Mouse (Mus musculus): ENCODE results near the gene Nova2. TPM values are rescaled to one million over a fixed set of nuclear protein-coding genes. Genes with fewer than 3 reads are reported as not detected.

Nova2 gene
- polyA plus RNA-seq, 1 experiment from 2014 or later = 3.9 TPM

- peak overlapping the region; percentile 98 for H3K4me3 ChIP-seq
- WGBS = 9% methylated on average over 12 of the region's 12 CpGs
Observed at GRCm38 (mm10) chr7:19006476-19006875, 80.8 kb downstream of the Nova2 start.

GRCm38 (mm10) chr7:19007026-19007977, 81.6 kb downstream of the Nova2 start:
- H3K36me3 ChIP-seq = peaks cover 32% of the 10 kb centered on the region
- 75% methylated on average over 13 of the region's 13 CpGs for WGBS
- no peak for DNase-seq (ENCODE audit: low spot score)
- H3K27me3 ChIP-seq (ENCODE audit: low read depth, poor library complexity, severe bottlenecking) = no peaks in the 10 kb centered on the region
- no peak overlapping the region for H3K27ac ChIP-seq (replicated peaks)
- H3K4me3 ChIP-seq = peak overlapping the region; percentile 98; the same call in 1 of the 2 replicates
- H3K4me1 ChIP-seq = peaks cover 59% of the 10 kb centered on the region
- no peaks in the 10 kb centered on the region for H3K9me3 ChIP-seq (replicated peaks)

More at GRCm38 (mm10) chr7:19006476-19006875, 80.8 kb downstream of the Nova2 start:
- peak; percentile 85 for DNase-seq (ENCODE audit: low spot score)
- Histone ChIP-seq H3K27me3 (ENCODE audit: low read depth, poor library complexity, severe bottlenecking) (no peaks in the 10 kb centered on the region), H3K9me3 (replicated peaks) (no peaks in the 10 kb centered on the region), H3K4me1 (peaks cover 58% of the 10 kb centered on the region), H3K27ac (replicated peaks) (no peak overlapping the region), H3K36me3 (peaks cover 32% of the 10 kb centered on the region)

- H3K4me1 ChIP-seq = peaks cover 42% of the 10 kb centered on the region
- no peak overlapping the region for H3K4me3 ChIP-seq
- 85% methylated on average over 7 of the region's 7 CpGs for WGBS
- peaks cover 23% of the 10 kb centered on the region for H3K36me3 ChIP-seq
- H3K9me3 ChIP-seq (replicated peaks) = no peaks in the 10 kb centered on the region
- H3K27me3 ChIP-seq (ENCODE audit: low read depth, poor library complexity, severe bottlenecking) = 0 out of 2 replicates have a peak, but pooled peaks cover 11% of the 10 kb centered on the region
- DNase-seq (ENCODE audit: low spot score) = no peak
- no peak overlapping the region for H3K27ac ChIP-seq (replicated peaks)
Observed at GRCm38 (mm10) chr7:19010581-19010980, 84.9 kb downstream of the Nova2 start.

DNA sequence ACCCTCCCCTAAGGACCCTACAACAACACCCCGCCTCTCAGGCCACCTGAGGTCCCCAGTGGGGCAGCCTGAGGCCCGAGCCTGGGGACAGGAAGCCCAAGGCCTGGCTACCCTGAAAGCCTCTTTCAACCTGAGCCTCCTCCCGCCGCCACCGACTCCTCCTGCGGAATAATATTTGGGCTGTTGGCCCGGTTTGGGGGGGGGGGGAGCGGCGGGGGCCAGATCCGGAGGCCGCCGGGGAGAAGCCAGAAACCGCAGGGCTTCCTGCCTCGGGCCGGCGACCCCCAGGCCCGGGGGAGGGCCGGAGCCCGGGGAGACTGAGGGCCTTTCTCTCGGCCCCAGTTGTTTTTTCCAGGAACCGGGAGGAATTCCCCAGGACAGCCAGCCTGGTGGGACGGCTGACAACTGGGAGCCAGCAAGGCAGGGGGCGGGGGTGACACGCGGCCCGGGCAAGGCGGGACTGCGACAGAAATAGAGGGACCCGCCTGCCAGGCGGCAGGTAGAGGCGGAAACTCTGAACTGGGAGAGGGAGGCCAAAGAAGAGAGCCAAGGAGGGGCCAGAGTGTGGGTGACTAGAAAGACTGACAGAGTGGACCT, 86.4 kb downstream of the Nova2 start:
- Histone ChIP-seq H3K27me3 (ENCODE audit: low read depth, poor library complexity, severe bottlenecking) (0 out of 2 replicates have a peak, but pooled peaks cover 11% of the 10 kb centered on the region), H3K4me3 (peak overlapping the region; percentile 52), H3K4me1 (peaks cover 27% of the 10 kb centered on the region), H3K36me3 (peaks cover 9% of the 10 kb centered on the region), H3K27ac (replicated peaks) (peak overlapping the region; percentile 86), H3K9me3 (replicated peaks) (no peaks in the 10 kb centered on the region)
- 3% methylated on average over 29 of the region's 31 CpGs for WGBS
- peak; percentile 45 for DNase-seq (ENCODE audit: low spot score)

DNA sequence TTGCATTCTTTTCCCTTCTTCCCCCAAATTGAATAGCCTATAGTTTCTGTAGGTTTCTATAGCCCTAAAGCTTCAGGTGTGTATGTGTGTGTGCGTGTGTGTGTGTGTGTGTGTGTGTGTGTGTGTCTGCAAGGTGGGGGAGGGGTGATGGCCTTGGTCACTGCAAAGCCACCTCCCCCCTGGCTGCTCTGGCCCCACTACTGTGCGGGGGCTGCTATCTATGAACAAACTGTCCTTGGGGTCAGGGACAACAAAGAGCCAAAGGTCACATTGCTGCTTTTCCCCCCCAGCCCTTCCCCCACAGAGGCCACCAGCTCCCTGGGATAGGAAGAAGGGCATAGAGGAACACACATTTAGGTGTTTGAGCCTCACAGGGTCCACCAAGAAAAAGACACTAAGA, 87.2 kb downstream of the Nova2 start:
- Histone ChIP-seq H3K27ac (replicated peaks) (no peak overlapping the region), H3K4me1 (peaks cover 20% of the 10 kb centered on the region)
- 56% methylated on average over 2 of the region's 2 CpGs for WGBS

GRCm38 (mm10) chr7:19014452-19014851, 88.8 kb downstream of the Nova2 start:
- no peak for DNase-seq (ENCODE audit: low spot score)
- H3K9me3 ChIP-seq (replicated peaks) = no peaks in the 10 kb centered on the region
- H3K27ac ChIP-seq (replicated peaks) = no peak overlapping the region

More for the DNA sequence above, 87.2 kb downstream of the Nova2 start:
- H3K9me3 ChIP-seq (replicated peaks) = no peaks in the 10 kb centered on the region
- H3K36me3 ChIP-seq = peaks cover 2% of the 10 kb centered on the region; the same call in 1 of the 2 replicates
- H3K4me3 ChIP-seq = no peak overlapping the region
- 0 out of 2 replicates have a peak, but pooled peaks cover 11% of the 10 kb centered on the region for H3K27me3 ChIP-seq (ENCODE audit: low read depth, poor library complexity, severe bottlenecking)
- DNase-seq (ENCODE audit: low spot score) = no peak

More at GRCm38 (mm10) chr7:19014452-19014851, 88.8 kb downstream of the Nova2 start:
- WGBS = 67% methylated on average over 15 of the region's 15 CpGs
- Histone ChIP-seq H3K27me3 (ENCODE audit: low read depth, poor library complexity, severe bottlenecking) (0 out of 2 replicates have a peak, but pooled peaks cover 11% of the 10 kb centered on the region), H3K4me1 (peaks cover 20% of the 10 kb centered on the region), H3K36me3 (no peaks in the 10 kb centered on the region), H3K4me3 (no peak overlapping the region)

Other genes starting within 250 kb of the Nova2 start
- gene Psg20, start 239.7 kb upstream of the Nova2 start, polyA plus RNA-seq (2016; fragmentation: Nextera tagmentation; extraction: Ambion mirVana) = not detected in 2 replicates
- not detected in 2 replicates for gene Psg22, start 207.8 kb upstream of the Nova2 start, polyA plus RNA-seq (2016; fragmentation: Nextera tagmentation; extraction: Ambion mirVana)
- not detected in 2 replicates for gene Psg19, start 127.4 kb upstream of the Nova2 start, polyA plus RNA-seq (2016; fragmentation: Nextera tagmentation; extraction: Ambion mirVana)
- gene Psg17, start 104.3 kb upstream of the Nova2 start, polyA plus RNA-seq (2016; fragmentation: Nextera tagmentation; extraction: Ambion mirVana) = not detected in 2 replicates
- 0.14 and 0.30 TPM in 2 replicates for gene Mill2, start 85.9 kb upstream of the Nova2 start, polyA plus RNA-seq (2016; fragmentation: Nextera tagmentation; extraction: Ambion mirVana)
- gene Pglyrp1, start 54.6 kb upstream of the Nova2 start, polyA plus RNA-seq (2016; fragmentation: Nextera tagmentation; extraction: Ambion mirVana) = 1.6 and 1.7 TPM in 2 replicates
- gene Ccdc61, start 15.5 kb upstream of the Nova2 start, polyA plus RNA-seq (2016; fragmentation: Nextera tagmentation; extraction: Ambion mirVana) = 38.5 and 38.7 TPM in 2 replicates
- 0.07 and 0.16 TPM in 2 replicates for gene Nanos2, start 61.5 kb downstream of the Nova2 start, polyA plus RNA-seq (2016; fragmentation: Nextera tagmentation; extraction: Ambion mirVana)
- gene Mypop, start 65.4 kb downstream of the Nova2 start, polyA plus RNA-seq (2016; fragmentation: Nextera tagmentation; extraction: Ambion mirVana) = 4.0 and 4.1 TPM in 2 replicates
- 21.4 and 23.5 TPM in 2 replicates for gene Irf2bp1, start 78.2 kb downstream of the Nova2 start, polyA plus RNA-seq (2016; fragmentation: Nextera tagmentation; extraction: Ambion mirVana)
- gene Foxa3, start 97.7 kb downstream of the Nova2 start, polyA plus RNA-seq (2016; fragmentation: Nextera tagmentation; extraction: Ambion mirVana) = 0.09 TPM in 1 of 2 replicates, not detected in the other
- 40.3 and 45.7 TPM in 2 replicates for gene Sympk, start 98.5 kb downstream of the Nova2 start, polyA plus RNA-seq (2016; fragmentation: Nextera tagmentation; extraction: Ambion mirVana)
- gene Rsph6a, start 128.8 kb downstream of the Nova2 start, polyA plus RNA-seq (2016; fragmentation: Nextera tagmentation; extraction: Ambion mirVana) = not detected in 2 replicates
- 17.3 and 18.0 TPM in 2 replicates for gene Dmwd, start 150.3 kb downstream of the Nova2 start, polyA plus RNA-seq (2016; fragmentation: Nextera tagmentation; extraction: Ambion mirVana)
- 8.2 and 8.8 TPM in 2 replicates for gene Dmpk, start 158.0 kb downstream of the Nova2 start, polyA plus RNA-seq (2016; fragmentation: Nextera tagmentation; extraction: Ambion mirVana)
- gene Six5, start 168.7 kb downstream of the Nova2 start, polyA plus RNA-seq (2016; fragmentation: Nextera tagmentation; extraction: Ambion mirVana) = 7.2 and 8.0 TPM in 2 replicates
- 1.1 TPM in 2 replicates for gene Gm4969, start 192.5 kb downstream of the Nova2 start, polyA plus RNA-seq (2016; fragmentation: Nextera tagmentation; extraction: Ambion mirVana)
- 17.6 and 19.4 TPM in 2 replicates for gene Fbxo46, start 194.0 kb downstream of the Nova2 start, polyA plus RNA-seq (2016; fragmentation: Nextera tagmentation; extraction: Ambion mirVana)
- gene Qpctl, start 223.4 kb downstream of the Nova2 start, polyA plus RNA-seq (2016; fragmentation: Nextera tagmentation; extraction: Ambion mirVana) = 17.0 and 21.2 TPM in 2 replicates
- gene Snrpd2, start 223.8 kb downstream of the Nova2 start, polyA plus RNA-seq (2016; fragmentation: Nextera tagmentation; extraction: Ambion mirVana) = 168 and 180 TPM in 2 replicates
- 0.60 and 1.5 TPM in 2 replicates for gene Gipr, start 240.2 kb downstream of the Nova2 start, polyA plus RNA-seq (2016; fragmentation: Nextera tagmentation; extraction: Ambion mirVana)

Data from midbrain, embryonic 10.5 days (tissue).